Mouse (Mus musculus) MEL (cell line): Measurements from ENCODE around the gene Homer2. TPM values are rescaled to one million over a fixed set of nuclear protein-coding genes. Genes with fewer than 3 reads are reported as not detected.

Experiments used
- DNase-seq: peaks from one replicate; pipeline ENCODE4 v3.0.0; 2011; ENCODE audit warnings: low read depth, low spot score
- H3K27ac ChIP-seq: 2 replicates; pipeline ENCODE4 v1.5.1; 2012; ENCODE audit warnings: low read depth, mild to moderate bottlenecking, control low read depth, low read length, moderate library complexity; ENCODE audit not compliant: control insufficient read depth
- H3K27me3 ChIP-seq, 2 experiments: fragments of 150-350 bp in 1 of 2; sonication (generic) in 1 of 2; 2 replicates each; pipeline ENCODE4 v1.6.1; 2012; ENCODE audit warnings: low read length in 2 of 2, mild to moderate bottlenecking in 2 of 2, improper control_type of control experiment in 1 of 2, moderate library complexity in 1 of 2; ENCODE audit not compliant: insufficient read depth in 2 of 2, control insufficient read depth in 1 of 2
- H3K36me3 ChIP-seq, 2 experiments: 2 replicates each; pipeline ENCODE4 v1.6.1; 2012 to 2014; ENCODE audit warnings: low read length in 2 of 2, improper control_type of control experiment in 1 of 2, inconsistent platforms in 1 of 2, mild to moderate bottlenecking in 1 of 2; ENCODE audit not compliant: insufficient read depth in 2 of 2, control insufficient read depth in 1 of 2
- H3K4me1 ChIP-seq, 2 experiments: fragments of 150-350 bp in 1 of 2; sonication (generic) in 1 of 2; 2 replicates each; pipeline ENCODE4 v1.6.1; 2012; ENCODE audit warnings: low read length in 2 of 2, improper control_type of control experiment in 1 of 2, mild to moderate bottlenecking in 1 of 2; ENCODE audit not compliant: insufficient read depth in 2 of 2, control insufficient read depth in 1 of 2
- H3K4me3 ChIP-seq, 2 experiments: fragments of 150-350 bp in 1 of 2; sonication (generic) in 1 of 2; 2 replicates each; pipeline ENCODE4 v1.5.1; 2012; ENCODE audit warnings: low read depth in 2 of 2, low read length in 2 of 2, mild to moderate bottlenecking in 2 of 2, moderate library complexity in 2 of 2, control low read depth in 1 of 2, improper control_type of control experiment in 1 of 2; ENCODE audit not compliant: control insufficient read depth in 1 of 2, insufficient read depth in 1 of 2
- H3K79me2 ChIP-seq: 2 replicates; pipeline ENCODE4 v1.6.1; 2012; ENCODE audit warnings: mild to moderate bottlenecking, low read length, moderate library complexity; ENCODE audit not compliant: control insufficient read depth, poor library complexity, insufficient read depth
- H3K9ac ChIP-seq: 2 replicates; pipeline ENCODE4 v1.6.1; 2012; ENCODE audit warnings: low read depth, mild to moderate bottlenecking, control low read depth, low read length, moderate library complexity; ENCODE audit not compliant: control insufficient read depth, poor library complexity, severe bottlenecking
- H3K9me3 ChIP-seq: fragments of 150-350 bp; sonication (generic); replicated peaks from 2 replicates; pipeline ENCODE4 v1.6.1; 2012; ENCODE audit warnings: mild to moderate bottlenecking, low read length, improper control_type of control experiment, moderate library complexity; ENCODE audit not compliant: insufficient read depth
- BHLHE40 ChIP-seq: IDR thresholded peaks from 2 replicates; pipeline ENCODE4 v1.6.1; 2012; ENCODE audit warnings: low read depth, mild to moderate bottlenecking, inconsistent platforms, low read length, improper control_type of control experiment, borderline replicate concordance
- CHD1 ChIP-seq: IDR thresholded peaks from 2 replicates; pipeline ENCODE4 v1.6.1; 2012; ENCODE audit warnings: low read depth, mild to moderate bottlenecking, inconsistent platforms, low read length, improper control_type of control experiment
- CHD2 ChIP-seq: IDR thresholded peaks from 2 replicates; pipeline ENCODE4 v1.6.1; 2011; ENCODE audit warnings: low read length, improper control_type of control experiment
- EP300 ChIP-seq, 2 experiments: IDR thresholded peaks; 2 replicates each; pipeline ENCODE4 v1.6.1; 2011; ENCODE audit warnings: improper control_type of control experiment in 2 of 2, low read length in 2 of 2, low read depth in 1 of 2, mild to moderate bottlenecking in 1 of 2
- GATA1 ChIP-seq: IDR thresholded peaks from 2 replicates; pipeline ENCODE4 v1.6.1; 2011; ENCODE audit warnings: low read depth, low read length, improper control_type of control experiment
- HCFC1 ChIP-seq: IDR thresholded peaks from 2 replicates; pipeline ENCODE4 v1.6.1; 2012; ENCODE audit warnings: low read depth, mild to moderate bottlenecking, inconsistent platforms, low read length, improper control_type of control experiment, moderate library complexity
- KAT2A ChIP-seq: conservative IDR thresholded peaks from 2 replicates; pipeline ENCODE4 v1.6.1; 2012; ENCODE audit warnings: low read depth, low read length, improper control_type of control experiment, inconsistent platforms
- MAFK ChIP-seq: IDR thresholded peaks from 2 replicates; pipeline ENCODE4 v1.6.1; 2011; ENCODE audit warnings: low read depth, mild to moderate bottlenecking, low read length, improper control_type of control experiment, borderline replicate concordance
- MAX ChIP-seq: IDR thresholded peaks from 2 replicates; pipeline ENCODE4 v1.6.1; 2011; ENCODE audit warnings: low read length, improper control_type of control experiment
- MAZ ChIP-seq: IDR thresholded peaks from 2 replicates; pipeline ENCODE4 v1.6.1; 2012; ENCODE audit warnings: low read depth, mild to moderate bottlenecking, inconsistent platforms, low read length, improper control_type of control experiment
- MYB ChIP-seq: IDR thresholded peaks from 2 replicates; pipeline ENCODE4 v1.6.1; 2011; ENCODE audit warnings: mild to moderate bottlenecking, low read depth, low read length, improper control_type of control experiment
- NRF1 ChIP-seq: IDR thresholded peaks from 2 replicates; pipeline ENCODE4 v1.6.1; 2014; ENCODE audit warnings: low read depth, mild to moderate bottlenecking, inconsistent platforms, low read length, improper control_type of control experiment, moderate library complexity; ENCODE audit not compliant: poor library complexity, insufficient read depth, severe bottlenecking
- POLR2A ChIP-seq, 2 experiments: IDR thresholded peaks; 2 replicates each; pipeline ENCODE4 v1.6.1; 2011 to 2012; ENCODE audit warnings: low read length in 2 of 2, mild to moderate bottlenecking in 2 of 2, control low read depth in 1 of 2, improper control_type of control experiment in 1 of 2, low read depth in 1 of 2, moderate library complexity in 1 of 2; ENCODE audit not compliant: control insufficient read depth in 1 of 2, insufficient read depth in 1 of 2, poor library complexity in 1 of 2
- RAD21 ChIP-seq: IDR thresholded peaks from 2 replicates; pipeline ENCODE4 v1.6.1; 2011; ENCODE audit warnings: mild to moderate bottlenecking, low read depth, low read length, improper control_type of control experiment
- TBP ChIP-seq: IDR thresholded peaks from 2 replicates; pipeline ENCODE4 v1.8.0; 2011; ENCODE audit warnings: low read depth, low read length, improper control_type of control experiment
- UBTF ChIP-seq: IDR thresholded peaks from 2 replicates; pipeline ENCODE4 v1.6.1; 2012; ENCODE audit warnings: low read depth, mild to moderate bottlenecking, inconsistent platforms, low read length, improper control_type of control experiment, moderate library complexity, borderline replicate concordance; ENCODE audit not compliant: insufficient read depth
- USF1 ChIP-seq: IDR thresholded peaks from 2 replicates; pipeline ENCODE4 v1.6.1; 2014; ENCODE audit warnings: low read depth, mild to moderate bottlenecking, inconsistent platforms, low read length, improper control_type of control experiment, moderate library complexity
- USF2 ChIP-seq, 2 experiments: IDR thresholded peaks; 2 replicates each; pipeline ENCODE4 v1.6.1; 2011 to 2012; ENCODE audit warnings: improper control_type of control experiment in 2 of 2, low read length in 2 of 2, borderline replicate concordance in 1 of 2, inconsistent platforms in 1 of 2, low read depth in 1 of 2, mild to moderate bottlenecking in 1 of 2; ENCODE audit not compliant: insufficient read depth in 1 of 2
- polyA plus RNA-seq, 2 experiments: library from polyadenylated mRNA; stranded (reverse) in 1 of 2; unstranded in 1 of 2; fragments of >175 nt in 1 of 2; fragments of >200 nt in 1 of 2; gene quantifications; 2 replicates each; pipeline versions ENCODE4 v1.2.1 to v1.2.4; 2012; ENCODE audit warnings: low replicate concordance in 2 of 2, low read depth in 1 of 2; ENCODE audit not compliant: insufficient read length in 2 of 2, insufficient read depth in 1 of 2, missing spikeins in 1 of 2
- total RNA-seq: library from RNA; depleted of rRNA; stranded (reverse); fragments of 300-350 nt; gene quantifications from 2 replicates; pipeline ENCODE4 v1.2.3, GENCODE M21; 2012

Gene Homer2
- total and polyA plus RNA-seq, 3 experiments = 18.4 to 39.0 TPM; not detected in 1

- no peak for DNase-seq
- no peaks in the 10 kb centered on the region for H3K27me3 ChIP-seq
- no peak overlapping the region for H3K9ac ChIP-seq
- TF ChIP-seq MAX (no peak), EP300 (IDR thresholded peaks at IDR 0.05; ENCODE audit: low read depth in 1 of 2, low read length in 2 of 2) (no peak), KAT2A (no peak), CHD1 (no peak), RAD21 (no peak), USF1 (no peak), UBTF (no peak), HCFC1 (no peak), TBP (no peak), POLR2A (IDR thresholded peaks at IDR 0.05; ENCODE audit: control insufficient read depth in 1 of 2, insufficient read depth in 1 of 2, low read depth in 1 of 2, low read length in 2 of 2, poor library complexity in 1 of 2) (no peak), USF2 (IDR thresholded peaks at IDR 0.05; ENCODE audit: borderline replicate concordance in 1 of 2, insufficient read depth in 1 of 2, low read depth in 1 of 2, low read length in 2 of 2) (no peak), MYB (no peak), MAFK (no peak), GATA1 (no peak), CHD2 (no peak)
- no peak overlapping the region for H3K27ac ChIP-seq
- H3K36me3 ChIP-seq = peaks cover 0 to 29% of the 10 kb centered on the region in 2 experiments; a peak in 2 of 4 replicates
- H3K9me3 ChIP-seq = no peaks in the 10 kb centered on the region
- no peak overlapping the region for H3K4me3 ChIP-seq
- H3K4me1 ChIP-seq = no peaks in the 10 kb centered on the region
- no peaks in the 10 kb centered on the region for H3K79me2 ChIP-seq
Observed at GRCm38 (mm10) chr7:81587238-81587637, 120.1 kb downstream of the Homer2 start.

GRCm38 (mm10) chr7:81585326-81585725, 122.0 kb downstream of the Homer2 start:
- no peaks in the 10 kb centered on the region for H3K9me3 ChIP-seq
- H3K9ac ChIP-seq = no peak overlapping the region
- peaks cover 0 to 30% of the 10 kb centered on the region in 2 experiments; a peak in 2 of 4 replicates for H3K36me3 ChIP-seq
- no peak overlapping the region for H3K4me3 ChIP-seq
- TF ChIP-seq CHD1 (no peak), BHLHE40 (no peak), MAZ (no peak), NRF1 (no peak)
- no peaks in the 10 kb centered on the region for H3K27me3 ChIP-seq
- no peak overlapping the region for H3K27ac ChIP-seq
- DNase-seq = no peak
- no peaks in the 10 kb centered on the region for H3K4me1 ChIP-seq
- H3K79me2 ChIP-seq = no peaks in the 10 kb centered on the region
